Comparison of ENCODE assay signal across 9 mouse cellular contexts in the genomic region with DNA sequence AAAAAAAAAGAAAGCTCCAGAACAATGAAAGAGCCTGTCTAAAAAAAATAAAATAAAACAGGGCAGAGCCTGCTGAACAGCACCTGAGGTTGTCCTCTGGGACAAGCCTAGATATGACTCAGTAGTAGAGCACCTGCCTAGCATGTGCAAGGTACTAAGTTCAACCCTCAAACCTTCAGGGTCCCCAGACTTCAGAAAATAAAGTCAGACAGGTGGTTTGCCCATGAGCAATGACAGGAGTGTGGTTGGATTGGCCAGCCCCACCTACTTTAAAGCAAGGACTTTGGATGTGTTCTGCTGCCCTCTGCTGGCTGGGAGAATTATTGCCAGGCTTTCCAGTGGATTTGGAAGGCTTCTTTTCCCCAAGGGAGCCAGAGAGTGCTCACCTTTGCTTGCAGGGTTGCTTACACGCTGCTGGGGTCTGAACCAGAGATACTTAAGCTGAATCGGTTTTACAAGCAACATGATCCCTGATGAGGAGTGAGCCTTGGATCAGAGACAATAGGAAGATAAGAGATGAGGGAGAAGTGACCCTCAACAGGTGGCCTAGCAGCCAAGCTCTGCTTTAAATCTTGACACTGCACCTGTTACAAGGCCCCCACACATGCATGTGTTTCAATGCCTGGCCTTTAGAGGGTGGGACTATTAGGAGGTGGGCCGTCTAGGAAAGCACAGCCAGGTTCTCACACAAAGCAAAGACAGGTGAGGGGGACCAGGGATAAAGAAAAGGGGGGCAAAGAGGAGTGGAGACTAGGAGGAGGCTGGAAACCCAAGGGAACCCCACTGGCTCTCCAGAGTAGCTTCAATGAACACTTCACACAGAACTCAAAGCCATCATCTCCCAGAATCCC. TPM values are rescaled to one million over a fixed set of nuclear protein-coding genes. Genes with fewer than 3 reads are reported as not detected.
A peak's percentile ranks its signal among the peaks of the same experiment; 100 is the strongest.
DNase-seq lines count a peak whose midpoint lies in the region; ATAC-seq lines count a peak whose summit lies in the region.
"Had no signal": no experiment of that assay in that cellular context is flagged by ENCODE, and none has a peak within 500 bp of the region (broad histone marks: within the 10 kb centered on the region; RNA-seq: fewer than 3 reads in every experiment).

No protein-coding gene starts in this region.

- peak; percentile 74 for DNase-seq in liver
- peak; percentile 82 for DNase-seq in embryo, embryonic 10 days (ENCODE audit: low spot score)
- peak; percentile 58 for DNase-seq in gastrocnemius, postnatal 14 days
- peak; percentile 67 to 78 for DNase-seq in left cerebral cortex, postnatal 10 days (ENCODE audit: extremely low spot score in 1 of 2, low spot score in 2 of 2)
- peak; percentile 8 for DNase-seq in spleen, adult 12 weeks (ENCODE audit: low spot score)

- WGBS in liver, embryonic 12.5 days (ENCODE audit: insufficient replicate concordance): 8% methylated on average over 3 of the region's 3 CpGs
- 4% methylated on average over 3 of the region's 3 CpGs for WGBS in intestine, embryonic 15.5 days
- WGBS in midbrain, embryonic 12.5 days: 7% methylated on average over 3 of the region's 3 CpGs

- H3K27ac ChIP-seq in liver, embryonic 12.5 days: no peak overlapping the region
- no peak overlapping the region for H3K27ac ChIP-seq in intestine, embryonic 15.5 days
- no peak overlapping the region for H3K27ac ChIP-seq in midbrain, embryonic 12.5 days (replicated peaks)

- intact Hi-C loops in gastrocnemius, postnatal 14 days (cut with DNase I; ENCODE audit: low total_unique reads): loop anchor here (2.0 to 5.0 kb wide), 2 partner anchors 98 to 172 kb away; no protein-coding TSS in a partner anchor
- intact Hi-C loops in left cerebral cortex, postnatal 10 days (cut with DNase I): loop anchor here (5.0 to 10.0 kb wide), 3 partner anchors 100 to 310 kb away; a partner anchor contains a TSS

- H3K4me1 ChIP-seq in liver, embryonic 12.5 days: no peaks in the 10 kb centered on the region
- H3K4me1 ChIP-seq in intestine, embryonic 15.5 days (replicated peaks): no peaks in the 10 kb centered on the region
- no peaks in the 10 kb centered on the region for H3K4me1 ChIP-seq in midbrain, embryonic 12.5 days

- H3K9ac ChIP-seq in liver, embryonic 12.5 days: no peak overlapping the region
- H3K9ac ChIP-seq in intestine, embryonic 15.5 days: no peak overlapping the region
- no peak overlapping the region for H3K9ac ChIP-seq in midbrain, embryonic 12.5 days (replicated peaks)

- H3K4me2 ChIP-seq in liver, embryonic 12.5 days: no peak overlapping the region
- H3K4me2 ChIP-seq in intestine, embryonic 15.5 days (replicated peaks): no peak overlapping the region
- H3K4me2 ChIP-seq in midbrain, embryonic 12.5 days (replicated peaks): no peak overlapping the region

- H3K9me3 ChIP-seq in liver, embryonic 12.5 days (replicated peaks): no peaks in the 10 kb centered on the region
- no peaks in the 10 kb centered on the region for H3K9me3 ChIP-seq in intestine, embryonic 15.5 days
- no peaks in the 10 kb centered on the region for H3K9me3 ChIP-seq in midbrain, embryonic 12.5 days

- ATAC-seq in liver, embryonic 12.5 days: no peak
- peak; percentile 93 for ATAC-seq in intestine, embryonic 15.5 days
- peak; percentile 70 for ATAC-seq in midbrain, embryonic 12.5 days (ENCODE audit: low FRiP score, low read depth)

- no peaks in the 10 kb centered on the region for H3K27me3 ChIP-seq in liver, embryonic 12.5 days (replicated peaks)
- H3K27me3 ChIP-seq in intestine, embryonic 15.5 days (replicated peaks): no peaks in the 10 kb centered on the region
- H3K27me3 ChIP-seq in midbrain, embryonic 12.5 days: no peaks in the 10 kb centered on the region

- H3K36me3 ChIP-seq in liver, embryonic 12.5 days: no peaks in the 10 kb centered on the region
- H3K36me3 ChIP-seq in intestine, embryonic 15.5 days: no peaks in the 10 kb centered on the region
- H3K36me3 ChIP-seq in midbrain, embryonic 12.5 days: no peaks in the 10 kb centered on the region

- H3K4me3 ChIP-seq in liver, embryonic 12.5 days: no peak overlapping the region
- no peak overlapping the region for H3K4me3 ChIP-seq in intestine, embryonic 15.5 days (replicated peaks)
- no peak overlapping the region for H3K4me3 ChIP-seq in midbrain, embryonic 12.5 days

RNA-seq across cellular contexts. Expression of a gene that starts 19.0 kb away (rescaled TPM):
- polyA plus RNA-seq in liver, embryonic 12.5 days (2016; fragmentation: Nextera tagmentation; extraction: Ambion mirVana): 6.4 TPM in 2 replicates
- 1 to 10 TPM; 5.9 to 6.2 TPM for total RNA-seq in gastrocnemius, postnatal 14 days (2021)
- 47.4 and 49.6 TPM in 2 replicates for polyA plus RNA-seq in intestine, embryonic 15.5 days (2015; fragmentation: Nextera tagmentation; extraction: Ambion mirVana)
- 1 to 10 TPM; 3.0 to 3.9 TPM for total RNA-seq in left cerebral cortex, postnatal 10 days (2021)
- polyA plus RNA-seq in midbrain, embryonic 12.5 days (2016; fragmentation: Nextera tagmentation; extraction: Ambion mirVana): 3.4 and 3.9 TPM in 2 replicates
- polyA plus RNA-seq: C2C12 had no signal

Comparison
In these comparisons a context has a peak if more than half of its experiments do, and no peak if none do; other contexts are left out.
1. DNase-seq: peak in every context shown above with its lines; median percentile 82 in embryo, embryonic 10 days; 74 in liver; 72 in left cerebral cortex, postnatal 10 days; 58 in gastrocnemius, postnatal 14 days; 8 in spleen, adult 12 weeks.